Mouse (Mus musculus): ENCODE data around the gene Rab6b. TPM values are rescaled to one million over a fixed set of nuclear protein-coding genes. Genes with fewer than 3 reads are reported as not detected.
"Not testable (repeated sequence)": the region's sequence is repeated elsewhere in the genome, so short reads cannot be mapped to it uniquely, and the experiment has no call there.

The Rab6b gene
- polyA plus RNA-seq, 1 experiment from 2014 or later: 4.5 TPM

- H3K9me3 ChIP-seq (ENCODE audit: control insufficient read depth, low read length): no peaks in the 10 kb centered on the region
- H3K36me3 ChIP-seq (ENCODE audit: control insufficient read depth, insufficient read depth, low read length): no peaks in the 10 kb centered on the region
- H3K27me3 ChIP-seq (replicated peaks; ENCODE audit: control insufficient read depth, insufficient read depth, low read length): no peaks in the 10 kb centered on the region
- H3K4me2 ChIP-seq (ENCODE audit: low read depth, low read length): no peak overlapping the region
- no peak for ATAC-seq
- H3K4me1 ChIP-seq (ENCODE audit: control insufficient read depth, insufficient read depth, low read length): no peaks in the 10 kb centered on the region
- no peak overlapping the region for H3K4me3 ChIP-seq (ENCODE audit: low read length)
- 72% methylated on average over 12 of the region's 12 CpGs for WGBS
- H3K27ac ChIP-seq (ENCODE audit: low read length): no peak overlapping the region
- no peak overlapping the region for H3K9ac ChIP-seq (ENCODE audit: low read depth, low read length)
Observed at GRCm38 (mm10) chr9:103149074-103149799, 37.6 kb downstream of the Rab6b start.

GRCm38 (mm10) chr9:103153286-103153685, 41.7 kb downstream of the Rab6b start:
- H3K4me2 ChIP-seq (ENCODE audit: low read depth, low read length): no peak overlapping the region
- no peaks in the 10 kb centered on the region for H3K4me1 ChIP-seq (ENCODE audit: control insufficient read depth, insufficient read depth, low read length)
- no peaks in the 10 kb centered on the region for H3K36me3 ChIP-seq (ENCODE audit: control insufficient read depth, insufficient read depth, low read length)
- H3K9me3 ChIP-seq (ENCODE audit: control insufficient read depth, low read length): no peaks in the 10 kb centered on the region
- no peak overlapping the region for H3K4me3 ChIP-seq (ENCODE audit: low read length)
- H3K9ac ChIP-seq (ENCODE audit: low read depth, low read length): no peak overlapping the region
- WGBS: 71% methylated on average over 5 of the region's 5 CpGs
- ATAC-seq: no peak
- H3K27me3 ChIP-seq (replicated peaks; ENCODE audit: control insufficient read depth, insufficient read depth, low read length): no peaks in the 10 kb centered on the region
- no peak overlapping the region for H3K27ac ChIP-seq (ENCODE audit: low read length)

- WGBS: 82% methylated on average over 2 of the region's 2 CpGs
- Histone ChIP-seq H3K4me1 (ENCODE audit: control insufficient read depth, insufficient read depth, low read length) (no peaks in the 10 kb centered on the region), H3K4me3 (ENCODE audit: low read length) (no peak overlapping the region), H3K36me3 (ENCODE audit: control insufficient read depth, insufficient read depth, low read length) (no peaks in the 10 kb centered on the region), H3K27me3 (replicated peaks; ENCODE audit: control insufficient read depth, insufficient read depth, low read length) (no peaks in the 10 kb centered on the region), H3K9ac (ENCODE audit: low read depth, low read length) (no peak overlapping the region), H3K4me2 (ENCODE audit: low read depth, low read length) (no peak overlapping the region), H3K27ac (ENCODE audit: low read length) (no peak overlapping the region), H3K9me3 (ENCODE audit: control insufficient read depth, low read length) (no peaks in the 10 kb centered on the region)
- no peak for ATAC-seq
Observed at GRCm38 (mm10) chr9:103154568-103154967, 43.0 kb downstream of the Rab6b start.

- H3K4me2 ChIP-seq (ENCODE audit: low read depth, low read length); H3K9ac ChIP-seq (ENCODE audit: low read depth, low read length); H3K27me3 ChIP-seq (replicated peaks; ENCODE audit: control insufficient read depth, insufficient read depth, low read length); H3K4me3 ChIP-seq (ENCODE audit: low read length); H3K4me1 ChIP-seq (ENCODE audit: control insufficient read depth, insufficient read depth, low read length); H3K36me3 ChIP-seq (ENCODE audit: control insufficient read depth, insufficient read depth, low read length); H3K27ac ChIP-seq (ENCODE audit: low read length); H3K9me3 ChIP-seq (ENCODE audit: control insufficient read depth, low read length); ATAC-seq: not testable (repeated sequence)
- WGBS: 77% methylated on average over 7 of the region's 7 CpGs
Observed at GRCm38 (mm10) chr9:103155158-103155557, 43.6 kb downstream of the Rab6b start.

GRCm38 (mm10) chr9:103163806-103164205, 52.2 kb downstream of the Rab6b start:
- Histone ChIP-seq H3K4me2 (ENCODE audit: low read depth, low read length) (no peak overlapping the region), H3K4me1 (ENCODE audit: control insufficient read depth, insufficient read depth, low read length) (no peaks in the 10 kb centered on the region), H3K9me3 (ENCODE audit: control insufficient read depth, low read length) (no peaks in the 10 kb centered on the region), H3K4me3 (ENCODE audit: low read length) (no peak overlapping the region), H3K36me3 (ENCODE audit: control insufficient read depth, insufficient read depth, low read length) (no peaks in the 10 kb centered on the region), H3K27me3 (replicated peaks; ENCODE audit: control insufficient read depth, insufficient read depth, low read length) (no peaks in the 10 kb centered on the region), H3K27ac (ENCODE audit: low read length) (no peak overlapping the region), H3K9ac (ENCODE audit: low read depth, low read length) (no peak overlapping the region)
- WGBS: 71% methylated on average over 15 of the region's 15 CpGs
- ATAC-seq: no peak

- Histone ChIP-seq H3K9ac (ENCODE audit: low read depth, low read length) (no peak overlapping the region), H3K4me1 (ENCODE audit: control insufficient read depth, insufficient read depth, low read length) (no peaks in the 10 kb centered on the region), H3K9me3 (ENCODE audit: control insufficient read depth, low read length) (no peaks in the 10 kb centered on the region), H3K36me3 (ENCODE audit: control insufficient read depth, insufficient read depth, low read length) (no peaks in the 10 kb centered on the region), H3K4me2 (ENCODE audit: low read depth, low read length) (no peak overlapping the region), H3K27ac (ENCODE audit: low read length) (no peak overlapping the region), H3K27me3 (replicated peaks; ENCODE audit: control insufficient read depth, insufficient read depth, low read length) (no peaks in the 10 kb centered on the region), H3K4me3 (ENCODE audit: low read length) (no peak overlapping the region)
- 72% methylated on average over 6 of the region's 6 CpGs for WGBS
- peak; percentile 55; the same call in 1 of the 2 replicates for ATAC-seq
Observed at GRCm38 (mm10) chr9:103168046-103168445, 56.5 kb downstream of the Rab6b start.

- no peak overlapping the region for H3K9ac ChIP-seq (ENCODE audit: low read depth, low read length)
- H3K9me3 ChIP-seq (ENCODE audit: control insufficient read depth, low read length): no peaks in the 10 kb centered on the region
- 65% methylated on average over 7 of the region's 7 CpGs for WGBS
- no peaks in the 10 kb centered on the region for H3K27me3 ChIP-seq (replicated peaks; ENCODE audit: control insufficient read depth, insufficient read depth, low read length)
- H3K4me3 ChIP-seq (ENCODE audit: low read length): no peak overlapping the region
- H3K4me1 ChIP-seq (ENCODE audit: control insufficient read depth, insufficient read depth, low read length): no peaks in the 10 kb centered on the region
- no peaks in the 10 kb centered on the region for H3K36me3 ChIP-seq (ENCODE audit: control insufficient read depth, insufficient read depth, low read length)
- no peak for ATAC-seq
- H3K4me2 ChIP-seq (ENCODE audit: low read depth, low read length): no peak overlapping the region
- no peak overlapping the region for H3K27ac ChIP-seq (ENCODE audit: low read length)
Observed at GRCm38 (mm10) chr9:103168771-103169170, 57.2 kb downstream of the Rab6b start.

GRCm38 (mm10) chr9:103174771-103175519, 63.4 kb downstream of the Rab6b start:
- H3K9me3 ChIP-seq (ENCODE audit: control insufficient read depth, low read length): no peaks in the 10 kb centered on the region
- no peak overlapping the region for H3K9ac ChIP-seq (ENCODE audit: low read depth, low read length)
- H3K36me3 ChIP-seq (ENCODE audit: control insufficient read depth, insufficient read depth, low read length): no peaks in the 10 kb centered on the region
- no peak overlapping the region for H3K4me3 ChIP-seq (ENCODE audit: low read length)
- H3K4me1 ChIP-seq (ENCODE audit: control insufficient read depth, insufficient read depth, low read length): no peaks in the 10 kb centered on the region
- no peak overlapping the region for H3K27ac ChIP-seq (ENCODE audit: low read length)
- WGBS: 53% methylated on average over 6 of the region's 6 CpGs
- H3K27me3 ChIP-seq (replicated peaks; ENCODE audit: control insufficient read depth, insufficient read depth, low read length): no peaks in the 10 kb centered on the region
- peak; percentile 44; the same call in 1 of the 2 replicates for ATAC-seq
- no peak overlapping the region for H3K4me2 ChIP-seq (ENCODE audit: low read depth, low read length)

- ATAC-seq: no peak
- Histone ChIP-seq H3K4me1 (ENCODE audit: control insufficient read depth, insufficient read depth, low read length) (peaks cover 6% of the 10 kb centered on the region; the same call in 1 of the 2 replicates), H3K4me3 (ENCODE audit: low read length) (no peak overlapping the region), H3K9ac (ENCODE audit: low read depth, low read length) (no peak overlapping the region), H3K27ac (ENCODE audit: low read length) (no peak overlapping the region), H3K9me3 (ENCODE audit: control insufficient read depth, low read length) (no peaks in the 10 kb centered on the region), H3K36me3 (ENCODE audit: control insufficient read depth, insufficient read depth, low read length) (no peaks in the 10 kb centered on the region), H3K4me2 (ENCODE audit: low read depth, low read length) (no peak overlapping the region), H3K27me3 (replicated peaks; ENCODE audit: control insufficient read depth, insufficient read depth, low read length) (no peaks in the 10 kb centered on the region)
- WGBS: 94% methylated on average over 7 of the region's 7 CpGs
Observed at GRCm38 (mm10) chr9:103175692-103176091, 64.1 kb downstream of the Rab6b start.
